Mouse (Mus musculus): ENCODE measurements around the gene Gm28048.

- no peak for TF ChIP-seq CTCF (IDR thresholded peaks at IDR 0.05; ENCODE audit: low read depth)
- TF ChIP-seq EP300 (IDR thresholded peaks at IDR 0.05; ENCODE audit: low read depth), result no peak; the same call in none of the 2 replicates
Measured at GRCm38 (mm10) chr11:22990393-22991126, 8.7 kb upstream of the Gm28048 start, which contains the start of gene Cct4.
